Mouse (Mus musculus) left cerebral cortex, adult 18-20 months (tissue): ENCODE results near the gene Tgm3. TPM values are rescaled to one million over a fixed set of nuclear protein-coding genes. Genes with fewer than 3 reads are reported as not detected.

Experiments used
- DNase-seq, 2 experiments: peaks; one replicate each; pipeline ENCODE4 v3.0.0; 2021 to 2022; ENCODE audit warnings: low spot score in 2 of 2, mixed read lengths in 1 of 2
- long read RNA-seq, 2 experiments: library from polyadenylated mRNA; stranded (forward); transcript quantifications; one replicate each; pipeline ENCODE4 v2.0.0; 2021
- total RNA-seq, 2 experiments: library from RNA; stranded (reverse); gene quantifications; 2 replicates each; pipeline ENCODE4 v1.2.3; 2021

The Tgm3 gene
- total RNA-seq = 1 to 10 TPM; 3.4 TPM
- long read RNA-seq, experiment 1, partial matches to known transcripts = 0 of 4 reads
- long read RNA-seq, experiment 1, other reads (novel, unspliced or antisense) = 4 of 4 reads
- long read RNA-seq, experiment 2, partial matches to known transcripts = 0 of 1 reads
- long read RNA-seq, experiment 2, other reads (novel, unspliced or antisense) = 1 of 1 reads

DNA sequence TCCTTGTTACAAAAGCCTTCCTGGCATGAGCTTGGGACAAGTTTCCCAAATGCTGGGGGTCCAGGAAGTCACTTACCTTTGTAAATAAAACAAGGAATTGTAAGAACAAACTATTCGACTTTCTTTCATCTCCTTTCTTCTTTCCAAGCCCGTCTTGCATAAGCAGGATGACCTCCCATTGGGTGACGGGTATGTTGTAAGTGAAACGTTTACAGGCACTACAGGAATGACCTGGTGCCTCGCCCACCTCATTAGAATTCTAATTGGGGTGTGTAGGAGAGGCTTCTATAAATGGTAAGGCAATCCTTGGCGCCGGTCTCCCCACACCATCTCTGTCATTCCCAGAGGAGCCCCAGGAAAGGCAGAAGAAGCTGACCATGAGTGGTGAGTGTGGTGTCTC is at the start of gene Tgm3:
TSS of gene Tgm3 (plus strand) at position 324 of the 400 bp plus-strand sequence.
- DNase-seq = no peak

DNA sequence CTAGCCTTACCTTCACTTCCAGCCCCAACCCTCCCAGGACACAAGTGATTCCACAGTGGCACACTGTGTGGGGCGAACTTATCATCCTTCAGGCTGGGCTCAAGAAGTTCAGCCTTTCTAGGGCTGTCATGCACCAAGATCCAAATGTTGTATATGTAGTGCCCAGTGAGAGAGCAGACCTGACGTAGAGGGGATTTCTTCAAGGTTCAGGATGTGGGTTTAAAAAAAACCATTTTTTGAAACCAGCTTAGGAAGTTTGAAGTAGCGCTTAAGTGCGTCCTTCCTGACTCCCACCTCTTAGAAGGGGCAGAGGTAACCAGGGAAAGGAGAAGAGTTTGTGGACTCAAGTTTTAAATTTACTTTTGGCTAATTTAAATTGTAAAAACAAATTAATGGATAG is 31.5 kb upstream of the Tgm3 start:
- no peak for DNase-seq

DNA sequence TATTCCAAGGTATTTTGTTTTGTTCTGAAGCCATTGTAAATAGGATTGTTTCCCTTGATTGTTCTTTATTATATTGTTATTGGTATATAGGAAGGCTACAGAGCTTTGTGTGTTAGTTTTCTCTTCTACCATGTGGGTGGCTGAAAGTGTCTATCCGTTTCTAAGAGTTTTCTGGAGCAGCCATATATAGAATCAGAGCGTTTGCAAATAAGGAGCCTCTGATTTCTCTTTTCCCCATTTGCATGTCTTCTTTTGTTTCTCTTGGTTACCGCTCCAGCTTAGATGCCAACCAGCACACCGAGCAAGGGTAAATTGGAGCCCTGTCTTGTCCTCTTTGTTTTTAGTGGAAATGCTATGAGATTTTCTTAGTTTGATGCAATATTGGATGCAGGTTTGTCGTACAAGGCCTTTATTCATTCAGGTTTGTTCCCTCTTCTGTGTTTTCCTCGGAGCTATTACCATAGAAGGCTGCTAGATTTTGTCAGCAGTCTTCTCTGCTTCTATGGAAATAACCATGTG is 24.6 kb upstream of the Tgm3 start:
- no peak for DNase-seq

DNA sequence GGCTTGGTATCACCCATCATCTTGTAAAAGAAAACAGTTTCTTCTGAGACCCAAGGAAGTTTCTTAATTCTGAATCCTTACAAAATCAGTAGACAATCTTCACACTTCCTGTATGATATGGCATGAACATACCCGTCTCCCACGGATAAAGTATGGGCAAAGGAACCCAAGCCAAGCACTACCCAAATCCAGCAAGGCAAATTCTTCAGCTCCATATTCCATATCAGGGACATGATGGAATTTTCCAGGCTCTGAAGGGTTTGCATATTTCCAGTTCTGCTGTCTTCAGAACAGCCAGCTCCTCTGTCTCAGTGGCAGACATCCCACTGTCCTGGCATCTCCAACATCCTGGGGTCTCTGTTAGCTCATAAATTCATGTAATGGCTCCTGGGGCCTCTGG is 22.5 kb upstream of the Tgm3 start:
- DNase-seq = peak; percentile 24 to 29

DNA sequence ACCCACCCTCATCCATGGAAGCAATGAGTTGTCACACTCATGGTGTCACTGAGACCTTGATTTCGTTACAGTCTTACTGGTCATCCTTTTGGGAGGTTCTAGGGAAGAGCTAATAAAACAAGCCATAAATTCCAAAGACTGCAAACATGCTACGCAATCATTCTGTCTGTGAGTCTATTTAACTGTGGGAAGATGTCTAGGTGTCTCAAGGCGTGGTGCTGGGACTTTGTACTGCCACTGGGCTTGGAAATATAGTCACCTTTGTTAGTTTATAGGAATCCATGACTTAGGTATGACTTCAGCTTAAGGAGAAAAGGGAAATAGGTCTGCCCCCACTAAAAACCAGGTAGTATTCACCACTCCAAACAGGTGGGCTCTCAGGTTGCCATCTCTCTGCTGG is 17.7 kb upstream of the Tgm3 start:
- no peak for DNase-seq

DNA sequence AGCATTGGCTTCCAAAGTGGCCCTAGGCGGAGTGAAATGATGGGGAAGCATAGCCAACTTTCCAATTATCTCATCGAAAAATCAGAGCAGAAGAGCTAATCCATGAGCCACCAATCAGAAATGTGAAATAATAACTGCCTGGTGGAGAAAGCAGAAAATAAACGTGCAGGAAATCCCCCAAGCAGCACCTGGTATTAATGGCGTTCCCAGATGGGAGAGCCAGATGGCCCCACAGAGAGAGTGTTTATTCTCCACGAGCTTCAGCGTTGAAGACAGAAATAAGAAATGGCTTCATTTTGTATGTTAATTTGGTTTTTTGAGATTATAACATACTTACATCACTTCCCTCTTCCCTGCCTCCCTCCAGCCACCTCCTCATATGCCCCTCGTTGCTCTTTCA is 13.7 kb upstream of the Tgm3 start:
- DNase-seq = peak in 1 of 2 experiments; percentile 34

DNA sequence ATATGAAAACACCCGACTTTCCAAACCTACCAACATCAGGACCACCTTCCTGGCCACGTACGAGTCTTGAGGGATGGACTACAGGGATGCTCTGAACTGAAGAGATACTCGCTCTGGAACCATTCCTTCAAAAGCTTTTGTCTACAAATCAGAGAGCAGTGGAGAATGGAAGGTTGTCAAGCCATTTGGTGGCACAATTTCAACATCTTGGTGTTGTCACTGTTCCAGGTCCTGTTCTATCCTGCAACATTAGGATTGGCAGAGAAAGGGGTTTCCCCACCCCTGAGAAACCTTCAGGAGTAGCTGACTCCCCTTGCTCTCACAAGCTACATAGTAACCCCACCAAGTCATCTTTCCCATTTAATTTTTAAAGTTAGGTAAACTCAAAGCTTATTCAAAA is 12.9 kb upstream of the Tgm3 start:
- no peak for DNase-seq

DNA sequence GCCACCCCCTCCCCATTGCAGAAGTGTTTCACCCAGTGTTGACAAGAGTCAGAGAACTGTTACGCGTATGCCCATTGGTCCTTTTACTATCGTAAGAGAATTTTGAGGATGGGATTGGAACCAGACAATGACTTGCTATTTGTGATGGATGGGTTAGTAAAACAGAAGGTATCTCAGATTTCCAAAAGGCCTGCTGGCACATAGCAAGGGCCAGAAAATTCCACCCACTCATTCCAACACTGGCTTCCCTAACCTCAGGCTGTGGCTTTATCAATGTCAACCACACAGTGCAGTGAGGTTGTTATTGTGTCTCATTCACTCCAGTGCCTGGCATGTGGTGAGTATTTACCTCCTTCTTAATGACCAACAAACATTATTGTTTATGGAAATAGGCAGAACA is 11.5 kb upstream of the Tgm3 start:
- no peak for DNase-seq

DNA sequence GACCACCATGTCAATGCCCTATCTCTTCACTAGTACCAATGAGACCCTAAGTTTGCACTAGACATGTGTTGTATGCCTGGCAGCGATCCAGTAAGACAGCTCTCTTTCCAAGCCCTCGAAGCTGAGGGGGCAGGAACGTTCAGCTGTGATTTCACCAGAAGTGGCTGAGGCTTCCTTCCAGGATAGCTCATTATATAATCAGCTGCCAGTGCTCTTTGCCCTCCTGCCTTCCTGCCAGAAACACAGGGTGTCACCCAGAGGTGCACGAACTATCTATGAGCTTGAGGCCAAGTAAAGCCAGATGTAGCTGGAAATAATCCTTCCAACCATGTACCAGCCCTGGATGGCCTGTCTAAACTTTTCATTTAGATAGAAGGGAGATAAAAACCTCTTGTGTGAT is 8.1 kb upstream of the Tgm3 start:
- DNase-seq = peak in 1 of 2 experiments; percentile 31

DNA sequence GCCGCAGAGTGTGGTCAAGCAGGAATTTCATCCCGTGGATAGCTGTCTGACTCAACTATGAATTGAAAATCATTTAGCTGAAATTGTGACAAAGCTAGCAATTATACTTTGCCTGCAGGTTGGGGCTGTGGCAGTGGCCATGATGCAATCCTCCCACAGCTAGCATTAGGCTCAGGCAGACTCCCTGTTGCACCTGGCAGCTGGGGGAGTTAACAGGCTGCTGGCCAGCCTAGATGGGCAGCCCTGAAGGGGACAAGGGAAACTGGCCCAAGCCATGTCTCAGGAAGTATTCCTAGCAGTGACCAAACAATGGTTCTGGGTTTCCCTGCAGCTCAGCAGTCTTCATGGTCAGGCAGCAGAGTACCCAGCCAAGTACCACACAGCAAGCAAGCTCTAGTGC is 2.8 kb upstream of the Tgm3 start:
- DNase-seq = no peak

DNA sequence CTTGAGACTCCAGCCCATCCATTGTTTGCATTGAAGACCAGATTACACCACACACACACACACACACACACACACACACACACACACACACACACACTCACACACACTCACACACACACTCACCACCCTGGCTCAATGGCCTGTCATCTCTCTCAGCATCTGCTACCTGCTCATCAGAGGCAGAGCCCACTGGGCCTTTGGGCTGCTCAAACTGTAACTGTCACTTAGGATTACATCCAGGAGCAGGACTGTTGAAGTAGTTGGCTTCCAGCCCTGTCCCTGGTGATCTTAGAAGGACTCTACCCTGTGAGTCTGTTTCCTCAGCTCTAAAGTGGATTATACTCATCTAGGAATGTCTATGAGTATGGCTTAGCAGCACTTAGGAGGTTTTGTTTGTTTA is 1.5 kb downstream of the Tgm3 start:
- no peak for DNase-seq

DNA sequence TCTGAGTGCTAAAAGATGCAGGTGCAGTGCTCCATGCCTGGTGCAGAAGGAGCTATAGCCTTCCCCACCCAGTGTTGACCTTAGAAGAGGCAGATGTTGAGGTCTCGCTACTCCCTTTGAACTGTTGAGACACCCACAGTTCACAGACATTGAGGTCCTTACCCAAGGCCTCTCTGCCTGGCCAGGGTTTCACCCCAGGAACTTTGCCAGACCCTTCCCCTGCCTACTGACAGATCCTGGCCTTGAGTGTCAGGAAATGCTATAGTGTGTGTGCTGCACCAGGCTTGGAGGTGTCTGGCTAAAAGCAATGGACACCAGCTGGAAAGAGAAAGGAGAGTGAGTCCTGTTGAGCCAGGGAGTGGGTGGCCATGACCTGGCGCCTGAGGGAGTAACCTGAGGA is 3.0 kb downstream of the Tgm3 start:
- no peak for DNase-seq

DNA sequence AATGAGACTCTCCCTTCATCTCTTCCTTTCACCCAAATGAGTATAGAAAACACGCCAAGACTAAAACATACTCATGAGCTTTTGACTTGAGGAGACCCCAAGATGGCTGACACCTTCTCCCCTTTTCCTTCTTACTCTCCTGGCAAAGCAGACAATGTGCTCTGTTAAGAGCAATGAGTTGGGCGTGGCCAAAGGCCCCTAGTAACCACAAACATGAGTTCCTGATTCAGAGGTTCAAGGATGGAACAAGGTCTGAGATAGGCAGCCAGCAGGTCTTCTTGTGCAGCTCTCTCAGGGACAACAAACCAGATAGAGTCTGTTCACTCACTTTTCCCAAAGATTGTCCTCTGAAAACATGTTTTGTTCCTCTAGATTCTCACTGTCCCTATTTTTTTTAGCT is 5.9 kb downstream of the Tgm3 start:
- DNase-seq = no peak

DNA sequence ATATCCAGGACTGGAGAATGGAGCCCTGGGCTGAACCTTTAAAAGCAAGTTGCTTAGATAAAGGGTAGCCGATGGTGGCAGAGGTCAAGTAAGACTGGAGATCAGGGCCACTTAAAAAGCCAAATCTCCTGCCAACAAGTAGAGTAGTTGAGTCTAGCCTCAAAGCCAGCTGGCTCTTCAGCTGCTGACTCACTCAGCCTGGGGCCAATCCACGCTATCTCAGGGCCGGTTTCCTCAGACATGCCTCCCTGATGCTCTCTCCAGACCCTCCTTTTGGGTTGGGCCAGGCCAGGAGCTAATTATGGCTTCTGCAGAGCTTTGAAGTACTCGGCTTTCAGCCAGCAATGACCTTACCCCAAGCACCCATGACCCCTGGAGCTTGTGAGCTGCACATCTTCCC is 15.7 kb downstream of the Tgm3 start:
- no peak for DNase-seq

DNA sequence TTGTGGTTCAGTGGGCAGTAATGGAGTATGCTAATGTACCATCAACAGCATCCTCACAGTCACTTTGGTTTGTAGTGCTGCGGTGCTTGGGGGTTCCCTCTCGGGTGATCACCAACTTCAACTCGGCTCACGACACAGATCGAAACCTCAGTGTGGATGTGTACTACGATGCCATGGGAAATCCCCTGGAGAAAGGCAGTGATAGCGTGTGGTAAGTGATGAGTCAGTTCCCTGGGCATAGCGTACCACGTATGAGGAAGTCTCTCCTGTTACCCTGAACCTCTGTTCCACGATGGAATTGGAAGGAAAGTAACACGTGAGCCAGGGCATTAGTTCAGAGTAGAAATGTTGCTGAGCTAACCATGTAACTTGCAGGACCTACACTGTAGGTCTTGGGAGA is 17.7 kb downstream of the Tgm3 start:
- DNase-seq = no peak

DNA sequence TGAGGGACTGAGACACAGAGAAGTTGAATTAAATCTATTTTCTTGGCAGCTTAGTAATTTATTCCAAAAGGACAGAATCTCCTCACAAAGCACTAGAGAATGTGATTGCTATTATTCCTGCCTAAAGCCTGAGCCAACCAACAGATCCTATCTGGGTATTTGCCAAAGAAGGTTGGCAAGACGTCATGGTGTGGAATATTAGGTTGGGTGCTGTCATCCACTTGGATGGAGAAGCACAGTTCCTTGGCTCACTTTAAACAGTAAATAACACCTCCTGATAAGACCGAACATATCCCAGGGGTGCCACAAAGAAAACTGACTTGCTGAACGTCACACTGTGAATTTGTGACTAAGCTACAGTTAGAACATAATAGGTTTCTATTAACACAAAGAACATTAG is 20.5 kb downstream of the Tgm3 start:
- no peak for DNase-seq

DNA sequence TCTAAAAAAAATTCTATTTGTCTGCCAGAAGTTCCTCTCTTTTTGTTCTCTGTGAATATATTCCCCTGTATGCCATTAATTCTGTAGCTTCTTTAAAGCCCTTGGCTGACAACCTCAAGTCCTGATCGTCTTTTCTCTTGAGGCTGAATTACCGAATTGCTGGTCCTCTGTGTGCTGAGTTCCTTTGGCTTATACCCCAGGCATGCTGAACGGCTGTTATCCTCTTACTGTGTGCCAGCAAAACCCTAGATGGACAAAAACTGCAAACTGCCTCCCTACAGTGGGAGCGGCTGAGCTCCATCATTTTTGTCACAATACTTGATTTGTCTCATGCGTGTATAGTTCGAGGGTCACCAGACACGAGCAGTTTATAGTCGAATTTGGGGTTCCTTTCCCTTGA is 24.7 kb downstream of the Tgm3 start:
- no peak for DNase-seq

DNA sequence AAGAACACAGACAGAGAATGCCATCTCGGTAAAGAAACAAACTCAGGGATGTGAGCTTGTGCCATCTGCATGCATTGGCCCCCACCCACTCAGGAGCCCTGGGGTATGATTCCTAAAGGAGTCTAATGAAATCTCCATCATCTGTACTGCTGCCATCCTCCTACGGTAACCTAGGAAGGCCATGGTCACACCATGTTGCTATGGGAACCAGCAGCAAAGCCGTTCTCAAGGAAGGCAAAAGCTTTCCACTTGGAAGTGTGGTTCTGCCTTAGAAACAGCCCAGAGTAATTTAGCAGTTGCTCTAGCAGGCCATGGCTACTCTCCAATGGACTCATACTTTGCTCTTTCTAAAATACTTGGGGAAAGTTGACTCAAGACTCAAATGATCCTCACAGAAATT is 26.8 kb downstream of the Tgm3 start:
- DNase-seq = no peak

DNA sequence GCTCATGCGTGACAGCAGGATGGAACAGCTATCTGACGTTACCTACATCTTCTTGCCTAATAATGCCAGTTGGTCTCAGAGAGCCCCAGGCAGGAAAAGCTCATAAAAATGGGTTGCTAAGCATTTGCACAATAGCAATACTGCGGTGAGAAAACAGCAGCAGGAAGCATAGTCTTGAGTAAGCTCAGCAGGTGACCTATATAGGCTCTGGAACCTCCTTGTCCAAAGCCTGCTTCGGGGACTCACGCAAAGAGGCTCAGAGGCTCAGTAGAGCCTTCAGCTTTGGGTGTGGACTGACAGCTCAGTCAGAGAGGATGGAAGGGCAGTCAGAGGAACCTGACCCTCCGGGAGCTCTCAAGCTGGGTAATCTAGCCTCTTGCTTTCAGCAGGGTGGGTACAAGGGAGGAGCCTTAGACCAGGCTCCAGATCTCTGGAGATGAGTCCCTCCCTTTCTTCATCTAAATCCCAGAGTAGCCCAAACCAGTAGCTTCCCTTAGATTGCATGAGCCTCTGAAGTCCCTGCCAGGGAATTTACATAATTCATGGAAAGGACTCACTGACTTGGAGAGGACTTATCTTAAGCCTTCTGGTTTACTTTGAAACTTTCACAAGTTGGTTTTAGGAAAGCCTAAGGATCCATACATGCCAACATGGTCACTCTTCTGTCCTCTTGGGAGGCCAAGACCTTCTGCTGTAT is 28.2 kb downstream of the Tgm3 start:
- DNase-seq = peak in 1 of 2 experiments; percentile 1

DNA sequence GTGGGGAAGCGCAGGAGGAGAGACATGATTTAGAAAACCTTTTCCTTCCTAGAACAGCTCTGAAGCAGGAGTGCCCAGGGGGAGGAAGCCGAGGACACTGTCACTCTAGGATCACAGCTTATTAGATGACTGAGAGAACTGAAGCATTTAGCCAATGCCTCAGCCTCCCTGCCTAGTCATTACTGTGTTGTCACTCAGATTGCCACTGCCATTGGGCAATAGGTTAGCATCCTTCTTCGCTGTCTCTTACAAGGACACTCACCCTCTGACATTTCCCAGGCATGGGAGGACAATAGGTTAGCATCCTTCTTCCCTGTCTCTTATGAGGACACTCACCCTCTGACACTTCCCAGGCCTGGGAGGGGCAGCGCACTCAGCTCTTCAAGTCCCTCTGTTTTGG is 31.7 kb downstream of the Tgm3 start:
- peak in 1 of 2 experiments; percentile 0 for DNase-seq

DNA sequence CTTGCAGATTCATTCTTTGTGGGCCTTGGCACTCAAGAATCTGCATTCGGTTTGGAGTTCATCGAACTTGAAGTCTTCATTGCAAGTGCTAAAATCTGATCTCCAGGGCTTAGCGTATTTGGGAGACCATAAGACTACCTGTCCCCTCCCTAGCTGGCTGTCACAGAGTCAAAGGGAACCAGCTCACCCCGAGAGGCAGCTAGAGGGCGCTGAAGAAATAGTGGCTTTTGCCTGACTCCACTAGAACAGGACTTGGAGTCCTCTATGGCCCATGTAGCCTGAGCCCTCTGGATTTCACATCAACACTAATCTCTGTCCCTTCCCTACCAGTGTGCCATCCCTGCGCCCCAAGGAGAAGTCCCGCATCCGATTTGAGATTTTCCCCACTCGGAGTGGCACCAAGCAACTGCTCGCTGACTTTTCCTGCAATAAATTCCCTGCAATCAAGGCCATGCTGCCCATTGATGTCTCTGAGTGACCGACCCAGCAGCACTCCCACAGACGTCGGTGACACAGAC is 35.8 kb downstream of the Tgm3 start:
- DNase-seq = no peak

DNA sequence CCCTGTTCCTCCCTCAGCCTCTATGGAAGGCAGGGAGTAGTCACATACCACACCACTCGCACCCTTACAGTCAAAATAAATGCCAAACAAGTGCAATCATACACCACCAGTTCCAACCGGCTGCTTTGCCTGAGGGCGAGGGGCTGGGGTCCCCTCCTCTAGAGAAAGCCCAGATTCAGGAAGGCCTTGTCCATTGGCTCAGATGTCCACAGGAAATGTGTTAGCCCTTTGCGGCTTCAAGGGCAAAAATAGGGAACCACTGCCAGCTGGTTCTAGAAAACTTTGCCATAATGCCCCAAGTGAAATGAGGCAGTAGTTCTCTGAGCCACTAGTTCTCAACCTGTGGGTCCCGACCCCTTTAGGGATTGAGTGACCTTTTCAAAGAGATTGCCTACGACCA is 36.6 kb downstream of the Tgm3 start:
- no peak for DNase-seq

DNA sequence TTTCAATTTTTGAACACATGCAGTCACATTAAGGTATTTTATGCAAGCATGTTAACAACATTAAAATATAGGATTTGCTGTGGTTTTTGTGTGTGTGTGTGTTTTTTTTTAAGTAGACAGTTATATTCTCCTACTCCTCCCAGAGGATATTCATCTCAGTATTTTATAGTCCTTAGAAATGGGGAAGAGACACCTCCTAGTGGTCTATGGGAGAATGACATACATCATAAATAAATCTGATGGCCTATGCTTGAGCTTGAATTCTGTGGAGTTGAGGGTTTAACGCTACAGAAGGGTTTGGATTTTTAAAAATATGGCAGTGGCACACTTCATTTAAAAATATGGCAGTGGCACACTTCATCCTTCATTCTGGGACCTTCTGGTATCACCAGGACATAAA is 46.0 kb downstream of the Tgm3 start:
- DNase-seq = no peak
